In the genomic region with DNA sequence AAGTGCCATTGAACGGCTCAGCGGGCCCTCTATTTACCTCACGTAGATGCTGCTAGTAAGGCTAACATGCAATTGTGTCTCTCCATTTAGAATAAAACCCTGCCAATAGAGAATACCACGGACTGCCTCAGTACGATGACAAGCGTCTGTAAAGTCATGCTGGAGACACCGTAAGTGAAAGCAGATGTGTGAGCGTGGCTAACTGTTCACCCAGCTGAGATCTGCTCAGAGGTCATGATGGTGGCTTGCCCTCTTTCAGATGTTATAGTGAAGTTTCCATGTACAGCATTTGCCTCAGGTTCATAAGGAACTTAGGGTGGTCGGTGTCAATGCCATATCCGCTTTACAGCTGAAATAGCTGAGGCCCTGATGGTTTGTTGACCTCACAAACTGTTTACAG, we compare ENCODE assay signal across 21 mouse cellular contexts.
"Had no signal": no experiment of that assay in that cellular context is flagged by ENCODE, and none has a peak within 500 bp of the region (broad histone marks: within the 10 kb centered on the region; RNA-seq: fewer than 3 reads in every experiment).

No protein-coding gene starts in this region.

- H3K9me3 ChIP-seq: limb, embryonic 13.5 days; liver, embryonic 12.5 days; liver, embryonic 15.5 days; lung, embryonic 15.5 days; neural tube, embryonic 12.5 days; stomach, embryonic 15.5 days had no signal

- ATAC-seq: liver, embryonic 12.5 days had no signal

- H3K4me2 ChIP-seq: limb, embryonic 13.5 days; liver, embryonic 12.5 days; liver, embryonic 15.5 days; lung, embryonic 15.5 days; midbrain, embryonic 11.5 days; neural tube, embryonic 12.5 days; stomach, embryonic 15.5 days had no signal

- H3K4me1 ChIP-seq: limb, embryonic 13.5 days; liver, embryonic 12.5 days; liver, embryonic 15.5 days; lung, embryonic 15.5 days; neural tube, embryonic 12.5 days; stomach, embryonic 15.5 days had no signal

- H3K9ac ChIP-seq: limb, embryonic 13.5 days; liver, embryonic 12.5 days; liver, embryonic 15.5 days; lung, embryonic 15.5 days; neural tube, embryonic 12.5 days; stomach, embryonic 15.5 days had no signal

- H3K27me3 ChIP-seq: limb, embryonic 13.5 days; liver, embryonic 12.5 days; liver, embryonic 15.5 days; lung, embryonic 15.5 days; neural tube, embryonic 12.5 days; stomach, embryonic 15.5 days had no signal

- H3K27ac ChIP-seq: kidney, postnatal 0 days; left cerebral cortex, adult 2 months; limb, embryonic 13.5 days; liver, embryonic 12.5 days; liver, embryonic 15.5 days; lung, embryonic 15.5 days; neural tube, embryonic 12.5 days; stomach, embryonic 15.5 days had no signal

- H3K4me3 ChIP-seq: left cerebral cortex, adult 2 months; limb, embryonic 13.5 days; liver, embryonic 12.5 days; liver, embryonic 15.5 days; lung, embryonic 15.5 days; neural tube, embryonic 12.5 days; stomach, embryonic 15.5 days had no signal

- H3K36me3 ChIP-seq: limb, embryonic 13.5 days; liver, embryonic 12.5 days; liver, embryonic 15.5 days; stomach, embryonic 15.5 days had no signal

- DNase-seq: kidney, adult 18-20 months; kidney, postnatal 25 days; layer of hippocampus, postnatal 36 days; liver; lung, adult 18-20 months; lung, postnatal 10 days; lung, postnatal 36 days; midbrain, embryonic 14.5 days; retina, postnatal 1 day; right cerebral cortex, postnatal 25 days; spleen, adult 18-20 months; thymus, postnatal 25 days had no signal
